Mouse (Mus musculus) gastrocnemius, adult 8-10 months (tissue): ENCODE data around the gene Smim13. TPM values are rescaled to one million over a fixed set of nuclear protein-coding genes. Genes with fewer than 3 reads are reported as not detected.
"Not testable (repeated sequence)": the region's sequence is repeated elsewhere in the genome, so short reads cannot be mapped to it uniquely, and the experiment has no call there.

Experiments
- DNase-seq, 2 experiments: peaks; one replicate each; pipeline ENCODE4 v3.0.0; 2022; ENCODE audit warnings: low spot score in 2 of 2
- total RNA-seq, 4 experiments: library from RNA; stranded (reverse); gene quantifications; 2 replicates each; pipeline ENCODE4 v1.2.4; 2022

The Smim13 gene
- total RNA-seq = 10 to 100 TPM; 37.3 to 49.1 (median 39.6) TPM

DNA sequence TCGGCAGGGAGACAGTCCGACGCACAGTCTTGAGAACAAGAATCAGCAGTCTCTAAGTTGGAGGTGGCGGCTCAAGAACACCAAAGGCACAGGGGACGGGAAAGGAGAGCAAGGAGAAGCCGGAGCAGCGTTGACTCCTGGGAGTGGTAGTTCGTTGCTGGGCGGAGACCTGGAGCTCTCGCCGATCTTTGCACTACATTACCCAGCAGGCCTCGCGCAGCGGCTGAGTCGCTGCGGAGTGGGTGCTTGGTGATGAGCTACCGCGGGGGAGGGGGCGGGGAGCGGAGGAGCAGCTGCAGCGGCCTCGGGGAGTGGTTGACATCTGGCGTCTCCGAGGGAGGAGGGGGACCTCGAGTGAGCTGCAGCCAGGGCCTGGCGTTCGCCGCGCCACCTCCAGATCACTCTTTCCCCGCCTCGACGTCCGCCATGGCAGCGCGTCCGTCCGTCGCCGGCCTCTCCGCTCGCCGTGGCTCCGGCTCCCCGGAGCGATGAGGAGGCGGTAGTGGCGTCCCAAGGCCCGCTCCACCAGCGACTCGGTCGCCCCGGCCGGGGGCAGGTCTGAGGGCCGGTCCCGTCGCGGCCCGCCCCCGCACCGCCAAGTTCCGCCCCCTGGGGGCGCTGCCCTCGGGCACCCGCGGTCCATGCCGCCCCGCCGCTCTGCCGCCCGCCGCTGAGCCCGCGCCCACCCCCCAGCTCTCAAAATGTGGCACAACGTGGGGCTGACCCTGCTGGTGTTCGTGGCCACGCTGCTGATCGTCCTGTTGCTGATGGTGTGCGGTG lies at the start of gene Smim13:
Gene Smim13, plus strand, starts transcription at position 307 of the 780 bp plus-strand sequence.
- DNase-seq = peak; percentile 89 to 92

DNA sequence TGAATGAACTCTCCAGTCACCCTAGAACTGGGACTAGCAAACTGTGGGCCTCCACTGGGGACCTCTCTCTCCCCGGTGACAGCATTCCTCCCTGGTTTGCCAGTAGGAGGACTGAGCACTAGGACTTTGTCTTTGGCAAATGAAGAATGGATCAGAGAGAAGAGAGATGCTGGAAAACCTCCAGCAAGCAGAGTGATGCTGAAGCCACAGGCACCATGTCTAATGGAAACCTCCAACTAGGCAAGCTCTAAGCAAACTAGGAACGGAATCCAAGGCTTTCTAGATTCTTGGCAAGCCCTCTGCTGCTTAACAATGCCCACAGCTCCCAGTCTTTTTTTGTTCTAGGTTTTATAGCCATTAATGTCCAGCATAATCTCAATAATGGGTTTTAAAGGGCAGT lies 48.8 kb upstream of the Smim13 start:
- no peak for DNase-seq

DNA sequence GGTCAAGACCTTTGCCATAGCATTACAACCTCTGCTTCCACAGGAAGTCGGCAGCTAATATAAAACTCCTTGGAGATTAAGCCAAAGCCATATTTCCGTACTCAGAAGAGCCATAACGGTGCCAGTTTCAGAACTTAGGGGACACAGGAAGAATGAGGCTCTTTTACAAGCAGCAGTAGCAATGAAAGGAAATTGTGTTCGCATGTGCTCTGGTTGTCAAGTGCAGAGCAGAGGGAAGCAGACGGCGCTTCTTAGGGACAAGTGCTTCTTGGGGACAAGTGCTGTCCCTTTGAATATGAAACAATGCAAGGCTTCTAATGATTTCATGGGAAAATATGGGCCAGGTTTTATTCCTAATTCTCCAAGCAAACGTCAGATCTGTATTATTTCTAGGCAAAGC lies 46.4 kb upstream of the Smim13 start:
- DNase-seq = no peak

DNA sequence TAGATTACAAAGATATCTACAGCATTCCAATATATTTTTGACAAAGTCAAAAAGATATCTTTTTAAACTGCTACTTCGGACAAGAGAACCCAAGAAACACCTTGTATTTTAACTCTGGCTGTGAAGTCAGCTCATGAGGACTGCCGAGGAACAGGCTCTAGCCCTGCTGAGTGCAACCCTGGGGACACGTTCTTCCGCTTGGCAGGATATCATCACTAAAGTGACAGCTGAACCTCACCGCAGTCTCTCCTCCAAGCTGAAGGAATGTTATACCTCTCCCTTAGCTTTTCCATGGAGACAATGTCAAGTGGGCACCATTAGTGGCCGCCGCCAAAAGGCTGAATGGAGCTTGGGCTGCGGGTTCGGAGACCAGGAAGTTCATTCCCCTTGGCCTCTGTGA lies 46.0 kb upstream of the Smim13 start:
- no peak for DNase-seq

DNA sequence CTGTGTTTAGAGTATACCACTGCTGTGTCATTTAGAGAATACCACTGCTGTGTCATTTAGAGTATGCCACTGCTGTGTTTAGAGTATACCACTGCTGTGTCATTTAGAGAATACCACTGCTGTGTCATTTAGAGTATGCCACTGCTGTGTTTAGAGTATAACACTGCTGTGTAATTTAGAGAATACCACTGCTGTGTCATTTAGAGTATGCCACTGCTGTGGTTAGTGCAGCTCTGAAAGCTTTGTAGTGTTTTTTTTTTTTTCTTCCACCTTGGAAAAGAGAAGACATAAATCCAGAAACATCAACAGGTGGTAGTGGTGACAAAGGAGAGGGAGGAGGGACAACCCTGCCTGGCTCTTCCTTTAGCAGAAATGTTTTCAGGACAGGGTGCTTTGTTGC lies 44.1 kb upstream of the Smim13 start:
- DNase-seq = not testable (repeated sequence)

DNA sequence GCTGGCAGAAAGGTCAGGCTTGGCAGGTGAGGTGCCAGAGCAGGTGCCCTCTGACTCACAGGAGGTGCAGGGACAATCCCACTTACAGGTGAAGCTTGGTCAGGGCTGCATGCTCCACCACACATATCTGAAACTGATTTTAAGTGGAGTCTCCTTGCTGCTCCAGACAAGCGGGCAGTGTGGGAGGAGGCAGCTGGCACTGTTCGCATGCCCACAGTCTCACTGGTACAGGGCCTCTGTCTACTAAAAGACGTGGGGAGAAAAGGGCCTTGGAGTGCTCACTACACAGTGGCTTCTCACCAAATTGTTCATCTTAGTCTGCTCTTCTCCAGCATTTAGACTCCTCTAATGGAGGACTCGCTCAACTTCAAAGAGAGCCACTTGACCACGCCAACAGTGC lies 43.4 kb upstream of the Smim13 start:
- no peak for DNase-seq

DNA sequence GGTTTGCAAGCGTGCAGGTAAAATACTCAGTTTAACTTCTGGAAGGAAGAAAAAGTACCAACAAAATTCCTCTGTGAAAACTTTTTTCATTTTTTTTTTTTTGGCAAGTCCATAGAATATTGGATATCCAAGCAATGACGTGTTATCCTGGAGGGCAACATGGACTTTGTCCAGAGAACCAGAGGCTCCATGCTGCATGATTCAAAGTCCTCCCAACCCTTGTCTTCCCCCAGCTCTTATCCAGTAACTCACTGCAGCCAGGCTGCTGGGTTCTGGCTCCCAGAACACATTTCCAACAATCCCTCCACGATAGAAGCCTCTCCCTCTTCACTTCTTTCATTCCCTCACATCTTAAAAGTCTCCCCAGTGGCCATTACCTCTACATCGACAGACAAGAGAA lies 38.4 kb upstream of the Smim13 start:
- DNase-seq = no peak

DNA sequence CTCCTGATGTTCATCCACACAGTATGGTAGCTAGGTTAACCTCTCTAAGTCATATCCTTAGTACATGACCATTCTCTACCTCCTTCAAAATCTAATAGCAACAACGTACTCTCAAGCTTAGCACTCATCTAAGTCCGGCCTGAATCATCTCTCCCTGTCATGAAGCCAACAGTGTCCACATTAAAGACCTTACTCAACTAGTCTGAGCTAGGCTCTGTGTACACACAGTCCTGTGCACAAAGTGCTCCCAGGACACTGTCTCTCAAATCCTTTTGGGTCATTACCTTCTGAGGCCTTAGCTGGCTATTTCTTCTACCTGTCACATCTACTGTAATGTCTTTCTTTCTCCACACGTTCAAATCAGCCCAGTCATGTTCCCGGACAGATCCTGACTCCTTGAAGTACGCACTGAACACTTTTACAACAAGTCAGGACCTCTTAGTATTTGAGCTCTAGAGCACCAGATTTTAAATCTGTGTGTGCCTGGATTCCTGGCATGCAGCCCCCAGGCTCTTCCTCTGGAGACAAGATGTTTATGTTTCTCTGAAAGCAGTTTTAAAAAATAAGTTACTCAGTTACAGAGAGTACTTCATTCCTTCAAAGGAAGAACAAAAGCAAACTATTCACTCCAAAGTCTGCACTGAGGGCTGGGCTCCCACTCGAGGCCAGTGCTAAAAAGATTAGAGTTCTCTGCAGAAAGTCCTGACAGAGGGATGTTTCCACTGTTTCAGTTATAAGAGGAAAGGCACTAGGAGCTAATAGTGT lies 36.9 kb upstream of the Smim13 start:
- no peak for DNase-seq

DNA sequence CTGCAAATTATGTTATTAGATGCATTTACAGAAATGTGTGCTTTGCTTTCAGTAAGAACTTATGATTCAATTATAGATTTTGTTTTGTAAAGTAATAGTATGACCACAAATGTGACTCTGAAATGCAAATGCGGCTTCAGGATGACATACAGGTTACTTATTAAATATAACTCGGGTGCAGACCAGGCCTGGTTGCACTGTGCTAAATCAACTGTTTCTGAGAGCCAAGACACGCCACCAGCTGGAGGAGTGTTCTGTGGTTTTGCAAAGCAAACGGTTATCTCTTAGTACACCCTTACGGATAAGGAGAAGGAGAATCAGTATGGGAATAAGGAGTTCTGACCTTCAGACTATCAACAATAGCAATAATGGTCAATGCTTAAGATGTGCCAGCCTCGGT lies 34.0 kb upstream of the Smim13 start:
- DNase-seq = no peak

DNA sequence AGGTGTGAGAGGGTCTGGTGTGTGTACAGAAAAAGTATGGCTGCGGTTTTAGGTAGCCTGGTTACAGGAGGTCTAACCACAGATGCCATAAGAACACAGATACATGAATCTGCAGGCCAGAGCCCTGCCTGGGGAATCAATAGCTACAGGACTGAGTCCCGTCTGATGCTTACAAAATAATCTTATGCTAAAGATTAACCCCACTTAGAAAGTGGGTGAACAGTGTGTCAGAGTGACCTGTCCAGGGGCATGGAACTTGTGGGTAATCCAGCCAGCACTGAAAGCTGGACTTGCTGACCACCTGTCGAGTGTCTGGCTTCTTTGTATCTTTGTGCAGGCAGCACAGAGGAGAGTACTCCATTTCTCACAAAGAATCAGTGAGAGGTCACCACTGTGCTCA lies 33.4 kb upstream of the Smim13 start:
- no peak for DNase-seq

DNA sequence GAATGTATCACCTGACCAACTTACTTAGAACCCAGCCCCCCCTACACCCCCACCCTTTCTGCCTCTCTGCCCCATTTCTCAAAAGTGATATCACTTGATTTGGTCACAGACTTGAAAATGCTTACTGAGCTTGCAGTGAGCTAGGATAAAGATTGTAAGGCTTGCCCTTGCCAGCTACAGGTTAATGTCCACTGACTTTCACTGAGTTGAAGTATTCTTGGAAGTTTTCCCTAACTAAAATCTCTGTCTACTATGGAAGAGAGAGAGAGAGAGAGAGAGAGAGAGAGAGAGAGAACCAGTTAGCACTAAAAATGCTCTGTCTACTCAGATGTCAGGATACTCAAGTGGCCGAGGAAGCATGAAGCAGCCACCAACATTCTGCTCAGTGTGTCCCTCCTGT lies 30.6 kb upstream of the Smim13 start:
- no peak for DNase-seq

DNA sequence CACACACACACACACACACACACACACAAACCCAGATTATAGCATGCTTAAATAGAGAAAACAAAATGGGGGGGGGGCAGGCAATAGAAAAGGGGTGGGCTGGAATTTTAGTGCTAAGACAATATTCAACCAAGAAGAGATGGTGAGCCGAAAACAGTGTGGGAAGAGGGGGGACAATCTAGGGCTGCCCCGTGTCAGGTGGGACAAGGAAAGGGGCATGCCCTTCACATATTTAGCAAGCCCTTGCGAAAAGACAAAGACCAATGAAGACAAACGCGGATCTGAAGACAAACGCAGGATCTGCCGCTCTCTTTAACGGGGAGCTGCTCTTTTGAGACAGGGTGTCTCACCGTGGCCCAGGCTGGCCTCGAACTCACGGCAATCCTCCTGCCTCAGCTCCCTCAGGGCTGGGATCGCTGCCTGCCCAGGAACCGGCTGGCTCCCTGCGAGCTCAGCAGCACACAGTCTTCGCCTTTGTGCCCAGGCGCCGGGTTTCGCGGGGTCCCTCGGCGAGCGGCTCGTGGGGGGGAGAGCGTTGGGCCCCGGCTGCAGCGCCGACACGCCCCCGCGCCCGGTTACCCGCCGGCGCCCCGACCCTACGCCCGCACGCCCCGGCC lies 29.8 kb upstream of the Smim13 start:
- no peak for DNase-seq

DNA sequence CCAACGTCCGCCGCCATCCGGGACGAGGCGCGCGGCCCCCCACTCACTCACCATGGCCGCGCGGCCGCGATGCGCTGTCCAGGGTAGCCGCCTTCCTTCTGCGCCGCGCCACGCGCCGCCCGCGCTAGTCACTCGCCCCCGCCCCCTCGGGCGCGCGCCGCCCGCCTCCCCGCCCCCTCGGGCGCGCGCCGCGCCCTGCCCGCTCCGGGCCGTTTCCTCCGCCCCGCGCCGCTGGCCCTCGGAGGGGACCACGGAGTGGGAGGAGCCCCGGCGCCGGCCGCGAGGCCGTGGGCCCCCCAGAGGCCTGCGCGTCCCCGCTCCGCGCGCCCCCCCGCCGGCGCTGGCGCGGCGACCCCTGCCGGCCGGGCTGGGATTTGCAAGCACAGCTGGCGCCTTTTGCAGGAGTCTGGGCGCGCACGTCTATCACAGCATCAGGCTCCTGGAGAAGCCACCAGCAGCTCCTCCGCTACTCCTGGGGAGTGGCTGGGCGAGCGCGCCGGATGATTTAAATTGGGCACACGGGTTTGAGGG lies 29.3 kb upstream of the Smim13 start, which contains the start of gene Elovl2:
Gene Elovl2, minus strand, starts transcription at position 102 of the 531 bp plus-strand sequence.
- DNase-seq = peak; percentile 16 to 24

DNA sequence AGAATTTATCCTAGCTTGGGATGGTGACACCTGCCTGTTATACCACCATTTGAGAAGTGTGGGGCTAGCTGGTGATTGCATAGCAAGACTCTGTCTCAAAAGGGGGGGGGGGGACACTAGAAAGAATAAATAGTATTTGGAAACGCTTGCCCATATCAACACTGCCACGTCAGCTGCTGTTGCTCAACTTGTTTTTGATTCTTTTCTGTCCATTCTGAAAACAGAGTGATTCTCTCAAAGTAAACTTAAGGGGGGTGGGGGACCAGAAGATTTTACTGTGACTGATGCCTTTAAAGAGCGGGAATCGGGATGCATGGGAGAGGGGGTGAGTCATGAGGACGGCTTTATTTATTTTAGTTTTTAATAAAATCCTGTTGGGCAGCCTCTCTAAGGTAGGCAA lies 23.1 kb upstream of the Smim13 start:
- DNase-seq = no peak

DNA sequence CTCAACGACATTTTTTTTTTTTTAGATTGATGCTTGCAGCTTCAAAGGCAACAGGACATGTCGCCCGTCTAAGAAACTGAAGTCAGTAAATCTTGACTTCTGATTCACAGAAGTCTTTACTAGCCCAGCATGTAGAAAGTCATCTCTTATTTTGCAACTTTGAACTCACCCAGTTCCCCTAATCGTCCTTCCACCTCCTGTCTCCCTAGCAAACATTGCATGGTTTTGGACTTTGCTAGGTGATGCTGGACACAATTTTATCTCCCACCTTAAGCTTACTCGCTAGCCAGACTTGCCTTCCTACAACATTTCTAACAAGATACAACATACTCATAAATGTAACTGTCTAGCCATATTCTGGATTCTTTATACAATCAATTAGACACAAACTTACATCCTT lies 21.6 kb upstream of the Smim13 start:
- no peak for DNase-seq

DNA sequence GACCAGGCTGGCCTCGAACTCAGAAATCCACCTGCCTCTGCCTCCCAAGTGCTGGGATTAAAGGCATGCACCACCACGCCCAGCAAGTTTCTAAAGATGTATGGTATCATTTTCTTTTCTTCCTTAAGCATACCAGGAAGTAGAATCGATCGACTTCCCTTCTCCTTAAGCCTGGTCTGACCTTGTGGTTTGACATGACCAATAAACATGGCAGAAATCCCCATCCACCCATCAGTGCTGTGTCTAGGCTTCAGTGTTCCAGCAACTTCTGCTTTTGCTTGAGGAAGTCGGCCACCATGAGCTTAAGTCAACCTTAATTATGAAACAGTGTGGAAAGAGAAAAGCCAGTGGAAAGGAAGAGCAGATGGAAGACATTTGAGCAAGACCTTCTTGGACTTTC lies 19.4 kb upstream of the Smim13 start:
- DNase-seq = no peak

DNA sequence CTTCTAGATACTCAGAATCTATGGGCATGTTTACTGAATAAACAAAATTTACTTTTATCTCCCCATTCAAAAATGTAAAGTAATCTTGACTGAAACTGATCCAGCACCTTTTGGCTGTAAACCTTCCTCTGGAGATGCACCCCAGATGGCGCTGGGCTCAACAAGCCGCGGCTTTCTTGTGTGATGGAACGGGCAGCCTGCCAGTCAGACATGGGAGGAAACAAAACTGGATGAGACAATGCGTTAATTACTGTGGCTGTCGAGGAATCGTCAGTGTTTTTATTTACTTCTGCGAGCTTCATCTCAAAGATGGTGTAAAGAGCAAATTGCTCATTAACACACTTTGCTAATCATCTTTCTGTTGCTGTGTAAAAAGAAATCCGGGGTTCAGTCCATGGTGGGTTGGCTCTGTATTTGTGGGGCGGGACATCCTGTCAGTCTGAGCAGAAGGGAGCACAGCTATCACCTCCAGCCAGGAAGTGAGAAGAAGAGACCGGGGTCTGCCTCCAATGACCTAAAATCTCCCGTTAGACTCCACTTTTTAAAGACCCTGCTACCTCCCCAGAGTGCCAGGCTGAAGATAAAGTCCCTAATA lies 18.2 kb upstream of the Smim13 start:
- DNase-seq = no peak

DNA sequence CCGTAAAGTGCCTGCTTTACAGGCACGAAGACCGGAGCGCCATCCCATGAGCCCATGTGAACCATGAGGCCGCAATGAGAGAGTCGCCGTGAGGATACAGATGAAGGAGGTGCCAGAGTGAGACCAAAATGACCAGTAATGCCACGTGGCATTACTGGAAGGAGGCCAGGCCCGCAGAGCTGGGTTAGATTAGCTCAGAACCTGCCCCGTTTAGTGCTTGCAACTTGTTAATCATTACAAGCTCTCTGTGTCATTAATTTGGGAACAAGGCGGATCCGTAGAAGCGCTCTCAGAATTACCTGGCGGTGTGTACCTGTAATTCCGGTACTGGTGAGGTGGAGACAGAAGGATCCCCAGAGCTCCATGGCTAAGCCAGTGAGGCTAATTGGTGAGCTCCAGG lies 17.4 kb upstream of the Smim13 start:
- DNase-seq = no peak

DNA sequence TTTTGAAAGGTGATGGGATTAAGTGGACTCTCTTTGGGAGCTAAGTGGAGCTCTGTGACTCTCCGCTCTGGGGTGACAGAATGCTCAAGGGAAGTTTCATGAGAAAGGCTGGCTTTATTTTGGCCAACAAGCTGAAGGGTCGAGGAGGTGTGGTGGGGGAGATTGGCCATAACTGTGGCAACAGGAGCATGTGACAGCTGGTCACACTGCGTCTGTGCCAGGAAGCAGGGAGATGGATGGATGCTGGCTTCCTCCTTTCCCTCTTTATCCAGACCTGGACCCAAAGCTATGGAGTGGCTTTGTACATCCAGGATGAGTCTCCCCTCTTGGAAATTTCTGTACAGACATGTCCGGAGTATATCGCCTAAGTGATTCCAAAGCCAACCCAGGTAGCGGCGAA lies 16.4 kb upstream of the Smim13 start:
- DNase-seq = no peak

DNA sequence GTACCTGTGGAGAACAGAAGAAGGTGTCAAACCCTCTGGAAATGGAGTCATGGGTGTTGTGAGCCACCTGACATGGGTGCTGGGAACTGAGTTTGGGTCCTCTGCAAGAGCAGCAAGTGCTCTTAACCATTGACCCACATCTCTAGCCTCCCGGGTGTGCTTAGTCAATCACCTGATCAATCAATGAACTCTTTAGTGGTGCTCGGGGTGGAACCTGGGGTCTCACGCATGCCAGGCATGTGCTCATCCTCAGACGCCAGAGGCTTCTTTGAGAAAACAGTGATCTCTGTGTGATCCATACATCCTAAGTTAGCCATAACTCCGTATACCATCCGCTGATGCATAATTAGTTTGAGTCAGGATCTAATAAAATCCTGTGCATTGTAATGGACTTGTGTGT lies 14.5 kb upstream of the Smim13 start:
- DNase-seq = no peak

DNA sequence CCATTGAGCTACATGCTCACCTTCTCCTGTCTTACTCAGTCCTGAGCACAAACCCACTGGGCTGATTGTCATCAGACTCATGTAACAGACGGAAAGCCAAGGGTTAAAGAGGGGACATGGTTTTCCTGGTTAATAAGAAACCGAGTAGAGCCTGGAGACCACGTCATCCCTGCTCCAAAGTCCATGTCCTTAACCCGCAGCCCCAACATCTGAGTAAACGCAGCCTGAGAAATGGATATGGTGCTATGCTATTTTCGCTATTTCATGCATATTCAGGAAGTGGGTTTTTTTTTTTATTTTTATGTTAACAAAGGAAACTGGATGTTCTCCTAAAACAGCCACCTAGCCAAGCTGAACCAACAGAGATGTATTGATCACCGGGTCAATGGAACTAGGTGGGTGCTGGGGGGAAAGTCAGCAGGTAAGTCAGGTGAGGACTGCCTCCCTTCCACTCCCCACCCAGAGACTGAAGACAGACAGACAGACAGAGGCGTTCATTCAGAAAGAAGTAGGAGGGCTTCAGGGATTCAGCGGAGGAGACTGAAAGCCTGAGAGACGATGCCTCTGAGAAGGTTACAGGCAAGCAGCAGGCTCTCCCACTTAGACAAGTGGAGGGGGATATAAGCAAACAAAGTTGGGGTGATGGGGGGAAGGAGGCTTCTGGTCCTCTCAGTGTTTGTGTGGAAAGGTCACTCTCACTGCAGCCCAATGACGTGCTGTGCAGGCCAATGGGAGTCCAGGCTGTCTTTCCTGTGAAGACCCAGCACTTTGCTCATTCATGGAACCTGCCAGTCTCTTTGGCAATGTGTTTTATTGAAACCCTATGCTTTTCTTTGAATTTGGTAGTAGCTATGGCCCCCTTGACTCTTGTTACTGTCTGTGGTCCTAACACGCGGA lies 13.6 kb upstream of the Smim13 start:
- no peak for DNase-seq
